Mouse (Mus musculus) kidney, postnatal 25 days (tissue): ENCODE data around the gene Timm17a.
A peak's percentile ranks its signal among the peaks of the same experiment; 100 is the strongest.

ENCODE experiments used
- DNase-seq, 2 experiments: peaks; one replicate each; pipeline ENCODE4 v3.0.0; 2021; ENCODE audit warnings: mixed read lengths in 2 of 2

Gene Timm17a

DNA sequence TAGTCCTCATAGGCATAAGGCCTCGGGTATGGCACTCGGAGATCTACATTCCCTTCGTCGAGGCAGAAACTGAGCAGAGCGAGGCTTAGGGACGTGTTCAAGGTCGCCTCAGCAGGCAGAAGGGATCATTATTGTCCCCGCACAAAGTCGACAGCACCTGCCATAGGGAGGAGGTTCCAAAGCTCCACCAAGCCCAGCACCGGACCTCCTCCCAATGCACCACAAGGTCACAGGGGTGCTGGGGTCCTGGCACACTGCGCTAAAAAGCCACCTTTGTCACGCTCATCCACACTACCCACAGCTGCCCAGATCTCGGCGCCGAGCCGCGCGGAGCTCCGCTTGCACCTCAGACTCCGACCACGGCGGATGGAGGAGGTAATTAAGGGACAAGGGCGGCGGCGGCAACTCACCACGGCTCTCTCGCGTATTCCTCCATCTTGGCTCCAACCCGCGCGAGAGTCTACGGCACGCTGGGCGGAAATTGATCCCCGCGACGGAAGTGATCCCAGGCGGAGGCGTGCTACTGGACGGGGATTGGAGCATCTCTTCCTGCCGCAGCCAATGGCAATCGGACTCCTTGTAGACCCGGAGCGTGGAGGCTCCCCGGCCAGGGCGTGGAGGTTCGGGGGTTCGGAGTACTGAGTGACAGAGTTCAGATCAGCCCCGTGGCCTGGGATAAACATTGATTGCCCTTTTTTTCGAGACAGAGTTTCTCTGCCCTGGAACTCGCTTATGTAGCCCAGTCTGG lies at the start of gene Timm17a:
TSS of gene Timm17a (minus strand) at position 495 of the 748 bp plus-strand sequence.
- DNase-seq: peak; percentile 95 to 98

DNA sequence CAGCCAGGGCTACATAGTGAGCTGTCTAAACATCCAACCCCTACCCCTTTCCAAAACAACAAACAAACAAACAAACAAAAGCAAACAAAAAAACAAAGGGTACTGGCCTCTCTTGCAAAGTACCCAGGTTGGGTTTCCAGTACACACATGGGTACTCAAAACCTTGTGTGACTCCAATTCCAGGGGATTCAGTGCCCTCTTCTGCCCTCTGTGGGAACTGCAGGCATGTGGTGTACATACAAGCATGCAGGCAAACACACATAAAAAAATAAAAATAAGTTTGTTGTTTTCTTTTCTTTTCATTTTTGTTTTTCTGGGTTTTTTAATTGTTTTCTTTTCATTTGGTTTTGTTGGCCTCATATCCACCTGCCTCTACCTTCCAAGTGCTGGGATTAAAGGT lies 48.5 kb upstream of the Timm17a start:
- no peak for DNase-seq

DNA sequence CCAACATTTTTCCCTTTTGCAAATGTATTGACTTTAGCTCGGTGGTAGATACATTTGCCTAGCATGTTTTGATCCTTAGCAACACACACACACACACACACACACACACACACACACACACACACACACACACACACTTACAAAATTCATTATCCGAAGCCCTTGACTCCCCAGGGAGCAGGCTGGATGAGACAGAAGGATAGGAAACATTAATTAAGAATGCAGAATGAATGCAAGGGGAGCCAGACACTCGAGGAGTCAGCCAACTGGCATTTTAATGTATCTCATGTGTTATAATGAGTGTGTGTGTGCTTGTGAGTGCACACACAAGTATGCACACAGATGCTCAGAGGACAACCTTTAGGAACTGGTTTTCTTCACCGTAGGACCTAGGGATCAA lies 47.9 kb upstream of the Timm17a start:
- no peak for DNase-seq

DNA sequence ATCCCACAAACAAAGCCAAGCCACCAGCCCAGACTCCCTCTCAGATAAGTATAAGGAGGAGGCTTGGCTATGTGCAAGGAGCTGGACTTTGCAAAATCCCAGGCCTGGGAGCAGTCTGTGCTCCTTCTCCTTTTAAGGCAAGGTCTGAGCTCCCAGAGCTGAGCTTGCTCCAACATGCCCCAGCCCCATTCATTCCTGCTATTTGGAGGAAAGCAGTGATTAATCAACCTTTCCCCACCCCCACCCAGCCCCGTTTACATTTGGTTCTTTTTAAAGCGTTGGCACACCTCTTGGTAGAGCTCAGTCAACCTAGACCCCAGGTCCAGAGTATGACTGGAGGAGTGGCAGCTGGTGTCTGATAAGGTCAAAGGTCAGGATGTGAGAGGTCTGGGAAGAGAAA lies 45.5 kb upstream of the Timm17a start:
- no peak for DNase-seq

DNA sequence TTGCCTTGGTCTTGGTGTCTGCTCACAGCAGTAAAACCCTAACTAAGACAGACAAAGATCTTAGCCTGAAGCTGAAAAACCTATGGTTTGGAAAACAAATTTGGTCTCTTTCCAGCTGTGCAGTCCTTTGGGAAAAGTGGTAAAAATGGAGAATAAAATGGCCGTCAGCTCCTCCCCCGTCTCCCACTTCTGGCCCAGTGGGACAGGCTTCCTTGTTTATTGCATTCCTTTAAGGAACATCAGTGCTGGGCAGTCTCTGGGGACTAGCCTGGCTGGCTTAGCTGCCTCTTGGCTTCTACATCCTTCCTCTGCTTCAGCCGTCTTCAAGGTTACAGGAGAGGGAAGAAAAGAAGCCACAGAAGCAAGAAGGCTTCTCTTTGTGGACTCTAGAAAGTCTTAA lies 38.4 kb upstream of the Timm17a start:
- DNase-seq: peak; percentile 46 to 68

DNA sequence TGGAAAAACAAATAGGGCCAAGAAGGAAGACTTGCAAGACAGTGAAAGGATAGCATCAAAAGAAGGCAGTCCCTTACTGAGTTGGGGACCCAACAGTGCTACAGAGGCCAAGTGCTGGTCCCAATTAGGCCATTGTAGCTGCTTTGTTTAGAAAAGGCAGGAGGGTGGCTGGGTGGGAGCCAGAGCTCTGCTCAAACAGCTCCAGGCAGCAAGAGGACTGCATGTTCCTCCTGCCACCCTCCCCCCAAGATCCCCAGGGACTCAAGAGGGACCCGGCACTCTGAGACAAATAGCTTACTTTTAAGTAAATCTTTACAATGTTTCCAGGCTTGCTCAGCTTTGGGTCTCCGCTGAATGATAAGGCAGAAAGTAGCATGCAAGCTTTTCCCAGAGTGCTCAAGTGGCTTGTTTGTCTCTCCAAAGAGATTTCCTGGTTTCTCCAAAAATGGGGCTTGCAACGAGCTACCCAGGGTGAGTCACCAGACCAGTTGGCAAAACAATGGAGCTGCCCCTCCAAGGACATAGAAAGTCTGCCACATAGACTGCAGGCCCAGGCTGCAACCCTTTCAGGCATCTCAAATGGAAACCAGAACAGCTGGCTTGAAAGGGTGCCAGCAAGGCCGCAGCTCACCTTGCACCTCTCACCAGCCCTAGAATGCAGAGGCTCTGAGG lies 34.1 kb upstream of the Timm17a start:
- DNase-seq: peak; percentile 28 to 71

DNA sequence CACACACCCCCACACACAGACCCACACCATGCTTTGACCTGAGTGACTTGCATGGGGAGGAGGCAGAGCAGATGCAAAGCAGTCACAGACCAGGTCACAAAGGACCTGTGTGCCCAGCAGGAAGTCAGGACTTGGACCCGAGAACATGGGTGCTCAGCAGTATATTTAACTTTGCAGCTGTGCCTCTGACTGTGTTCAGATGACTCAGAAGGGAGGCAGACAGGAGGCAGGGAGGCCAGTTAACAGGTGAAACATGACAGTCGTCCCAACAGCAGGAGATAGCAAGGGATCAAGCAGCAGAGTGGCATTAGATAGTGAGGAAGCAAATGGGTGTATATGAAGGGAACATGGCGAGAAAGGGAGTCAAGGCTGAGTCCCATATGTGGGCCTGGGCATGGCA lies 33.3 kb upstream of the Timm17a start:
- no peak for DNase-seq

DNA sequence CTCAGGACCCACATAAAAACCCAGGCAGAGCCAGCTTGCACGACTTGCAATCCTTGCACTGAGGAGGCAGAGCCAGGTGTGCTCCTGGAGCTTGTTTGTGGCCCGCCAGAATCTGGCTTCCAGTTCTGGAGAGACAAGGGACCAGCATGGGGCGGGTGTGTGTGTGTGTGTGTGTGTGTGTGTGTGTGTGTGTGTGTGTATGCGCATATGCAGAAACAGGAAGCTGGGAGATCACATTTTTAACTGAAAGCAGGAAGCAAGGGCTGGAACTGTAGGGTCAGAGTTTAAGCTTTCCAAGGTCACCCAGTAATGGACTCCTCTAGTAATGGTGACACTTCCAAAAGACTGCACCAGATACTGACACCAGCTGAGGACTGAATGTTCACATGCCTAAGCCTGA lies 30.4 kb upstream of the Timm17a start:
- DNase-seq: peak in 1 of 2 experiments; percentile 31

DNA sequence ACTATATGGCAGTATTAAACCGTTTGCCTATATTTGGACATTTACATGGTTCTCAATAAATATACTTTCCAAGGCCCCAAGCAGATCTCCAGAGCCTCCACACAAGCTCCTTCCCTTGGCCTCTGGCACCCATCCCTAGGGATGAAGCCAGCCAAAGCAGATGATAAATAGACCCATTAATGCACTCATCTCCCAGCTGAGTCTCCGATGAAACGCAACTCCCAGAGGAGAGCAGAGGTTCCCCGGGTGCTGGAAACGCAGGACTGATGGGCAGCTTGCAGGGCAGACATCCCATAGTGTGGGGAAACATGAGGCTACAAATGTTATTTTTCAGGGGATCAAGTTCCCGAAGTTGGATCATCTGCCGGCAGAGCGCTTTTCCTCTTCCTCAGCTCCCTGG lies 28.4 kb upstream of the Timm17a start:
- peak; percentile 26 to 52 for DNase-seq

DNA sequence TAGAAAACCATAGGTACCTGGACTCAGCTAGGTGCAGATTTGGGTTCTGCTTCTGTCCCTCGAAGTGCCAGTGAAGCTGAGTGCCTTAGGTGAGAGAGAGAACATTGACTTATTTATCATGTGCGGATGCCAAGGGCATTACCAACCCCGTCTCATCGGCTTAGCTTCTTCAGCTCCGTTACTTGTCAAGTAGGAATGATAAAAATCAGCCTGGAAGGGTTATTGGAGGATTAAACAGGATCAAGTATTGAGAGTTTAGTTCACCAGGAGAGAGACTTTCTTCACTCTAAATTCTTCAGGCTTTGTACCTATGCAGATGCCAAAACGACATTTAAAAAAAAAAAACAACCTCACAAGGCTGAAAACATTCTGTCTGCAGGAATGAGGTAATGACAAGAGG lies 17.0 kb upstream of the Timm17a start:
- no peak for DNase-seq

DNA sequence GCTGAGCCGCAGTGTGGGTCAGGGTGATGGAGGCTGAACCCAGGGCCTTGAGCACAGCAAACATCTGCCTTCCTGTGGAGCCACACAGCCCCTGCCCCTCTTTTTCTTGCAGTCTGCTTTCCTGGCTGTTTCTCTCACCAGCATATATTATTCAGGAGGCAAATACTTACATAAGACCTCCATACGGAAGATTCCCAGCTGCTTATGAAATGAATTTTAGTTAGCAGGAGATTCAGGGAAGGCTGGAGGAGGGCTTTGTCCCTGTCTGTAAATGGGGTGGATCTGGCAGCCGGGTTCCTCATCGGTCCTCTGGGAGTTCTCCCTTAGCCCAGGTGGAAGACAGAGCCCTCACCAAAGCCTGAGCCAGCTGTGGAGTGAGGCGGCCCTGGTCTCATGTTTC lies 14.8 kb upstream of the Timm17a start:
- no peak for DNase-seq

DNA sequence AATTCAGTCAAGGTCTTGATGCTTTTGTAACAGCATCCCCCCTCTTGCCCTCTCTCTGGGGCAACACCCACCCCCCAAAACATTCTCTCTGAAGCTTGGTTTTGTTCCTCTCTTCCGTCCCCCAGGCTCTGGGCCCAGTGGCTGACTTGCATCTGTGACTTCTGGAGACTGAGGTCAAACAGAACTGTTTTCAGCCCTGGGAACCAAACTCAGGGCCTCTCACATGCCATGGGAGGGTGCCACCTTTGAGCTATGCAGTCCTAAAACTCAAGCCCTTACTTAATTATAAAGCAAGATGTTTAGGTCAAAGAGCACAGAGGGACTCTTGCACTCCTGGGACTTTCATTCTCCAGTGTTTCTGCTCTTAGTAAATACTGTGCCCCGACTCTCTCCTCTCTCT lies 12.4 kb upstream of the Timm17a start:
- no peak for DNase-seq

DNA sequence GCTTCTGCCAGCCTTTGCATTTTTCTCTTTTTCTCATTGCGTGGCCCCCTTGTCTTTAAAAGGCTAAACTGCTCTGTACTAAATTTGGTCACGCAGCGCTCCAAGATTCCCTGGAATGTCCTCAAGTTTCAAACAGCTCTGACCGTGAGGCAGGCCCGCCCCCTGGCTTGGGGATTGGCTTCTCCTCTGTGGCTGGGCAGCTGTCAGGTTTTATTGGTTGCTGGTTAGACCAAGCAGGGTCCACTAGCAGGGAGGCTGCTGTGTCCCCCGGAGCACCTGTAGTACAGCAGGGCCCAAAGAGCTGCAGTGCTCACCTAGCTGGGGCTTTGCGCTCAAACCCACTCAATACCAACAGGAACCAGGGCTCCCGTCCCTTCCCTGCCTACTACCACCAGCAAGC lies 11.0 kb upstream of the Timm17a start, which contains the start of gene Lmod1:
TSS of gene Lmod1 (plus strand) at position 237 of the 400 bp plus-strand sequence.
- DNase-seq: peak; percentile 73 to 85

DNA sequence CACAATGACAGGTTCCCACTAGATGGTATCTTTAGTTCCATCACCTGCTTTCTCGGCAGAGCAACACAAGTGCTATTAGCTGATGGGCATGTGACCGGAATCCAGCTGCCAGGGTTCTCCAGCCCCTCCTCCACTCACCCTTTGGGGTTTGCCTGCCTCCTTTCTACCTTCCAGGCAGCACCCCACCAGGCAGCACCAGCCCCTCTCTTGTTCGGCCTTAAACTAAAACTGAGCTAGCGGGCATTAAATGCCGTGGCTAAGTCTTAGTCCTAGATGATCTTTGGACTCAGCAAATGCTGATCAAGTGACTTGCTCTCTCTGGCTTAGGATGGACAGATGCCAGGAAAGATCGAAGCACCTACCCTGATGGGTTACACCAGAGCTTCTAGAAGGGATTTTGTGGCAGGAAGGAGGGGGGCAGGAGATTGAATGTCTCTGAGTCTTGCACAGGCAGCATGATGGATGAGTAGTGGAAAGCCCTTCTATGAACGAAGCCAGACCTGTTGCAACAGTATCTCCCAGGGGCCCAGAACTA lies 9.9 kb upstream of the Timm17a start:
- peak; percentile 64 to 68 for DNase-seq

DNA sequence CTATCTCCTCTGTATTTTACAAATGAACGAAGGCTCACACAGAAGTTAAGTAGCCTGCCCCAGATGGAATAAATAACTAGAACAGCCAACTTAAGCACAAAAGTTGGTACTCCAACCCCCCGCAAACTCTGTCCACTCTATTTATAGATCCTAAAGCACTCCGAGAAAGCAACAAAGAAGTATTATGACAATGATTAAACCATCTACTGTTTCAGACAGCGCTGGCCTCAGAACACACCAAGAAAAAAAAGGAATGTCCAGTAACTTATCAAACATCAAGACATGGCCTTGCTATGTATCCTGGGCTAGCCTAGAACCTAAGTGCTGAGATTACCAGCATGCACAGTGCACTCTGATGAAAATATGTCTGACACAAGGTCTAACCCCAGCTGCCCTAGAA lies 1.4 kb downstream of the Timm17a start:
- DNase-seq: no peak

DNA sequence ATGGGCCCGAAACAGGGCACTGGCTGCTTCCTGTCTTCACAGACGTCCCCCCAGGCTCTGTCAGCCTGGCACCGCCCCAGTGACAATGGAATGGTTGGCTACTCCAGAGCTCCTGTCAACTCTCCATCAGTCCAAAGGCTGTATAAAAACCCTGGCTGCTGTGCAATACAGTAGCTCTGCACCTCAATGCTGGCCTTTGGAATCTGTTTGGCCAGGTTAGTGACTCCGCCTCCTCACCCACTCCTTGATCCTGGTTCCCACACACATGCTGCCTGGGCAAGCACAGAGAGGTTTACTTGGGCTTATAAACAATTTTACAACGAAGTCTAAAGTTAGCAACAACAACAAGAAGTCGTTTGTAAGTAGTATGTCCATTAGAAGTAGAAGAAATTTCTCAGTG lies 2.2 kb downstream of the Timm17a start:
- peak; percentile 67 to 85 for DNase-seq

DNA sequence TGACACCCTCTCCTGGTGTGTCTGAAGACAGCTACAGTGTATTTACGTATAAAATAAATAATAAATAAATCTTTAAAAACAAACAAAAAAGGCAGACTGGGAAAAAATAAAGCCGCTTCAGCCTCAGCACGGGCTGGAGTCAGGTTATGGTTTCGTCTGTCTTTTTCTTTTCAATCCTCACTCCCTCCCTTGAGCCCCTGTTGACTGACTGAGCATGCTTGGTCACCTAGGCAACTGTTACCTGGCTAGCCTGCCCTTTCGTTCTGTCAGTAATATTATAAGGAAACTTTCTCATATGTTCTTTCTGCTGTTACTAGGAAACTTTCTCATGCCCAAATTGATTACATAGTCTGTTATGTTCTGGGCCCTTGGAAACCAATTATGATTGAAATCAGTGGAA lies 22.7 kb downstream of the Timm17a start:
- no peak for DNase-seq

DNA sequence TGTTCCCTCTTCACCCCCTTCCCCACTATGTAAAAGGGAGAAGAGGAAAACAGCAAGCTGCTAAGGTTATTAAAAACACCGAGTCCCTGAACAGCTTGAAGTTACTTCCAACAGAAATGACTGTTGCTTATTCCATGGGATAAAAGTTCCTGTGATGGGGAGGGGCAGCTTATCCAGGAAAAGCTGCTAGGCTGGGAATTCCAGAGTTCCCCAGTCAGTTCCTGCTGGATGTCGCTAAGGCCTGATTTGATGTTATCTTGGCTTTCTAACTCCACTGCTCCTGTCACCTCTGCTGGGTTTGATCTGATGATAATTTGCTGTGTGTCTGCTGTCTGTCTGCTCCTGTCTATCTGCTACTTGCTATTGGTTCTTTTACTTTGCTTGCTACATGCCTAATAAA lies 27.3 kb downstream of the Timm17a start:
- peak; percentile 18 to 51 for DNase-seq

DNA sequence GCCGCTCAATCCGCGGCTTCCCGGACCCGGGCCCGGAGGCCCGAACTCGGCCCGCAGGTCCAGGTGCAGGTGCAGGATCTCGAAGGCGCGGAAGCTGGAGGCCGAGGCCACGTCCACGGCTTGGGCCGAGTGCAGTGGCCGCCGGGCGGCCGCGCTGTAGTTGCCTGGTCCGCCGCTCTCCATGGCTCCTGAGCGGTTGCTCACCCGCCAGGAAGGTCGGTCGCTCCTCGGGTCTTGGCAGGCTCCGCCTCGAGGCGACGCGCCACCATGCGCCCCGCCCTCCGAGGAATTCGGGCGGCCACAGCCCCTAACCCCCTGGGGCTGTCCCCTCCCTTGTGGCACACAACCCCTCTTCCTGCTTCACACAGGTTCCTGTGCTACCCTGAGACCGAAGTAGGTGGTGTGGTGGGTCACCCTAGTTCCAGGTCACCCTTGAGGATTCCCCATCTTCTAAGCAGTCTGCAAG lies 29.7 kb downstream of the Timm17a start, which contains the start of gene Rnpep:
TSS of gene Rnpep (minus strand) at position 259 of the 466 bp plus-strand sequence.
- peak; percentile 71 to 86 for DNase-seq

DNA sequence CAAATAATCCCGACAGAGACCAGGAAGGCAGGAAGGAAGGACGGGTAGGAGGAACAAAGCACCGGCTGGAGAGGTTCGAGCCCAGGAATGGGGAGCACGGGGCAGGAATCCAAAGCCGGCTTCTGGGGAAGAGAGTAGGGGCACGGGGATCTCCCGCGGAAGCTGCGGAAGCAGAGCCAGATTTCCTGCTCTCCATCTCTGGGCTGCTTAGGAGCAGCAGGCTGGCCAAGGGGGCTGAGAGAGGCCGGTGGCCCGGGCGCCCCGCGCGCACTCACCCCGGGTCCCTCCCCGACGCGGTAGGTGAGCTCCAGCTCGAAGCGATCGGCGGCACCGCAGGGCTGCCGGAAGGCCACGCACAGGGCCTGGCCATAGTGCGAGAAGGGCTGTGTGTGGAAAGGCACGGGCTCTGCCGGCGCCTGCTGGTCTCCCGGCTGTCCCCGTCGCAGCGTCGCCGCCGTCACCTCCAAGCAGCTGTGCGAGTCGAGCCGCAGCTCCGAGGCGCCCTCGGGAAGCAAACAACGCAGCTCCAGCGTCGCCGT lies 30.2 kb downstream of the Timm17a start:
- peak; percentile 40 to 61 for DNase-seq

DNA sequence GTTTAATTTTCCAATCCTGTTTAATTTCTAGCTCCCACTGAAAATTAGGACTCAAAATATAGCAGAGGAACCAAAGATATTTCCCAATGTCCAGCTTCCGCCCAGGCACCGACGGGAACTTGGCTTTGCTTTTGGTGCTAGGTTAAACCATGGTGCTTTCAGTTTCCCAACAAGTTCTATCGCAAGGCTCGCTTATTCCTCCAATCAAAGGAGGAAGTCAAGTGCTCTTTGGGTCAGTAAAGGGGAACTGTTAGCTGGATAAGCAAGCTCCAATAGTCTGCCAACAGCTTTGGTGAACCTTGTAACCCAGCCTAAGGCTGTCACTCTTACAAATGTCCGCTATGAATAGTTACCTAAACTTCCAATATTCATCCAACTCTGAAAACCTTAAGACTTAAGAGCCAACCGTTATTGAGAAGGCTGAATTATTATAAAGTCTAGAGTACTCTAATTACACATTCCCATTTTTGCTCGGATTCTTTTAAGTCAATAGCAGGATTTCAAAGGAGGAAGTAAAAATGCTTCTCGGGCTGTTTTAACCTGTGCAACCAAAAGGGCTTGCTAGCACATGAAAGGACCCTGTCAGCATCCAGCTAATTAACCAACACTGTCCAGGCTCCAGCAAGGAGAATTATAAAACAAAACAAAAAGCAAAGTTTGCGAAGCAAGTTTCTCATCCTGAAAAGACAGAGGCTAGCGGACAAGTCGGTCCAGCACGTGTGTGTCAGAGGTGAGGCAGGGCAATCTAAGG lies 30.9 kb downstream of the Timm17a start:
- DNase-seq: peak in 1 of 2 experiments; percentile 30

DNA sequence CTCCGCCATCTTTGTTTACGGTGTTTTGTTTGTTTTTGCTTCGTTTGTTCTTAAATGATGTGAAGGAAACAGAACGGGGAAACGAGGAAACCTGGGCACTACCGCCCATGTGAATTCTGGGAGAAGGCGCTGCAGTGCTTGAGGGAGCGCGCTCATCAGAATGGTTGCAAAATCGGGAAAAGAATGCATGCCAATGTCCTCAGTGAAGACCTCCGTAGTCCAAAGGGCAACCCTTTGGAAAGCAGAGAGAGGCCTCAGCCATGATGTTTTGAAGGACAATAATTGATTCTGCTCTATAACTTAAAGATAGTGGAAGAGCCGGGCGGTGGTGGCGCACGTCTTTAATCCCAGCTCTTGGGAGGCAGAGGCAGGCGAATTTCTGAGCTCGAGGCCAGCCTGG lies 31.7 kb downstream of the Timm17a start:
- no peak for DNase-seq

DNA sequence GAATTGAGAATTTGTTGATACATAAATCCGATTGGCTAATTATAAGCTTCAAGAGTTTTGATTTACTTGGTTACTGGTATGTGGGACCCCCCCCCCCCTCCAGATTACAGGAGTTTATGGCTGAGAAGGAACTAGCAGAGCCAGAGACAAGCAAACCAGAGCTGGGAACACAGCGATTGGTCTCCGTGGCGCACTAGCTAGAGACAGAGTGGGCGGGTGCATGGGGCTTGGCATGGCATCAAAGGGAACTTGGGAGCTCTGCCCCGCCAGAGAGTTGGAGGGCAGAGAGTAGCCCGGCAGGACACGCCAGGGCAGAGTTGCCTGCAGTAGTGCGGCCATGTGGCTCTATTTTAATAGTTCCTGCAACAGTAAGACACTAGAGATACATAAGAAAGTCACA lies 32.9 kb downstream of the Timm17a start:
- peak; percentile 81 to 93 for DNase-seq
